Mouse (Mus musculus): ENCODE results near the gene Tedc1. TPM values are rescaled to one million over a fixed set of nuclear protein-coding genes. Genes with fewer than 3 reads are reported as not detected.

Gene Tedc1
- polyA plus RNA-seq, 1 experiment from 2014 or later = 35.5 TPM

- Histone ChIP-seq H3K36me3 (peaks cover 100% of the 10 kb centered on the region), H3K27me3 (no peaks in the 10 kb centered on the region), H3K9me3 (no peaks in the 10 kb centered on the region), H3K4me3 (no peak overlapping the region), H3K4me1 (no peaks in the 10 kb centered on the region), H3K9ac (no peak overlapping the region), H3K27ac (no peak overlapping the region), H3K4me2 (replicated peaks) (no peak overlapping the region)
- 86% methylated on average over 9 of the region's 9 CpGs for WGBS
- no peak for ATAC-seq (ENCODE audit: low FRiP score, low read depth)
Measured at GRCm38 (mm10) chr12:113133260-113133659, 23.0 kb upstream of the Tedc1 start.

DNA sequence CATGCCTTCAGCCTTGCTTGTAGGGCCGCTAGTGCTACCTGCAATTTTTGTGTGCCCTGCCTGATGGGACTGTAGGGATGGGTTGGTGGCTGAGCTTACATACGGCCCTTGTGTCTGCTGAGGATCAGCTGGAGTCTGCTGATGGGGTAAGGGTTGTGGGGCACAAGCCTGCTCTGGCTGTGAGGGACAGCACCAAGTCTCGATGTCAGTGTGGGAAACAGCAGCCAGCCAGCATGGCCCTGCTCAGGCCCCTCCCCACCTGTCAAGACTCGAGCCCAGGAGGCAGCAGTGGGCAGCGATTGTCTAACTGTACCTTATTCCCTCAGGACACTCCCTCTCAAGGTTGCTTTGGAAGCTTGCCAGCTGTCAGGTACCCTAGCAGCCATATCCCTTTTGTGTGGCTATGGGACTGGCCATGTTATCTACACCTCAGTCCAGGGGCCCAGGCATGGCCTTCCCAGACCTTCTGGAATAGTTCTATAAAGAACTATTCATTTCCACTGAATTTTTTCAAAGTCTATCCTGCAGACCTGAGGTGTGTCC is 22.3 kb upstream of the Tedc1 start:
- H3K4me2 ChIP-seq (replicated peaks) = no peak overlapping the region
- 79% methylated on average over 5 of the region's 5 CpGs for WGBS
- no peaks in the 10 kb centered on the region for H3K9me3 ChIP-seq
- no peak overlapping the region for H3K9ac ChIP-seq
- H3K4me1 ChIP-seq = peaks cover 6% of the 10 kb centered on the region
- peaks cover 99% of the 10 kb centered on the region for H3K36me3 ChIP-seq
- no peaks in the 10 kb centered on the region for H3K27me3 ChIP-seq
- H3K27ac ChIP-seq = no peak overlapping the region
- ATAC-seq (ENCODE audit: low FRiP score, low read depth) = no peak
- H3K4me3 ChIP-seq = no peak overlapping the region

DNA sequence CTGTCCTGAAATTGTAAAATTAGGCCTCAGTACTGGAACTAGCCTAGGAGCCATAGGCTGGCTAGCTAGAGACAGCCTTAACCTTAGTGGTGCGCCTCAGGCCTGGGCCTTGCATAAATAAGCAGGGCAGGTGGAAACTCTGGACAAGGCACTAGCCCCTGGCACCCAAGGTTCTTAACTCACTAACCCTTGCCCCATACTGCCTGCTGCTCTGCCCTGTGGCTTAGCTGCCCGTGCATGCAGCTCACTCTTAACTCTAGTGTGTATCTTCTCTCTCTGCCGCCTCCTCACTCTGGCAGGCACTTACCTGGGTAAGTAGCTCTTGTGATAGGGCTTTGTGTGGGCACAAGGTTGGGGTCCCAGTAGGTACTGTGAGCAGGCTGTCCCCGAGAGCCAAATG is 21.7 kb upstream of the Tedc1 start:
- Histone ChIP-seq H3K27ac (no peak overlapping the region), H3K9me3 (no peaks in the 10 kb centered on the region), H3K4me1 (peaks cover 12% of the 10 kb centered on the region), H3K4me2 (replicated peaks) (no peak overlapping the region), H3K36me3 (peaks cover 93% of the 10 kb centered on the region), H3K4me3 (no peak overlapping the region), H3K27me3 (no peaks in the 10 kb centered on the region), H3K9ac (no peak overlapping the region)
- ATAC-seq (ENCODE audit: low FRiP score, low read depth) = no peak
- 93% methylated on average over 4 of the region's 4 CpGs for WGBS

DNA sequence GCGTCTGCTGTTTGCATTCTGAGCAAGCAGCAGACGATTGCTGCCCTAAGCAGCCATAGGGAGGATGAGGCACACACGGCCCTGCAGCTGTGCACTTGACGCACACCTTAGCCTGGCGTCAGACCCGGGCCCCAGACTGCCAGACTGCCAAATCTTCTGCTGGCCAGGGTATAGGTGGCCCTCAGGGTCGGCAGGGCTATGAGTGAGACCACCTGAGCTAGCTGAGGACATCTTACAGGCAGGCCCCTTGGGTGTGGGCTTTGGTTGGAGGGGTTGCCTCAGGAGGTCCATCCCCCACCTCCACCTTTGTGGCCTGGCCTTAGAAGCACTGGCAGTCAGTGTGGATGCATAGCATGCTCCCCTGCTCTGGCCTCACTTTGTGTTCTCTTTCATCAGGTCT is 20.8 kb upstream of the Tedc1 start:
- Histone ChIP-seq H3K36me3 (peaks cover 84% of the 10 kb centered on the region), H3K4me1 (peaks cover 17% of the 10 kb centered on the region), H3K4me2 (replicated peaks) (no peak overlapping the region), H3K4me3 (no peak overlapping the region), H3K27ac (no peak overlapping the region), H3K9me3 (no peaks in the 10 kb centered on the region), H3K27me3 (peaks cover 5% of the 10 kb centered on the region), H3K9ac (no peak overlapping the region)
- no peak for ATAC-seq (ENCODE audit: low FRiP score, low read depth)
- WGBS = 87% methylated on average over 7 of the region's 7 CpGs

- 83% methylated on average over 17 of the region's 17 CpGs for whole genome bisulfite sequencing
- H3K27me3 ChIP-seq = peaks cover 16% of the 10 kb centered on the region
Measured at GRCm38 (mm10) chr12:113136492-113137020, 19.7 kb upstream of the Tedc1 start.

GRCm38 (mm10) chr12:113137260-113138213 is 18.7 kb upstream of the Tedc1 start:
- Histone ChIP-seq H3K9me3 (no peaks in the 10 kb centered on the region), H3K27ac (no peak overlapping the region), H3K36me3 (peaks cover 63% of the 10 kb centered on the region), H3K4me3 (no peak overlapping the region), H3K27me3 (peaks cover 26% of the 10 kb centered on the region), H3K4me1 (peaks cover 26% of the 10 kb centered on the region), H3K4me2 (replicated peaks) (no peak overlapping the region), H3K9ac (no peak overlapping the region)
- 82% methylated on average over 18 of the region's 18 CpGs for WGBS
- ATAC-seq (ENCODE audit: low FRiP score, low read depth) = no peak

More at GRCm38 (mm10) chr12:113136492-113137020, 19.7 kb upstream of the Tedc1 start:
- Histone ChIP-seq H3K9me3 (no peaks in the 10 kb centered on the region), H3K4me1 (peaks cover 21% of the 10 kb centered on the region), H3K9ac (no peak overlapping the region), H3K4me3 (no peak overlapping the region), H3K4me2 (replicated peaks) (no peak overlapping the region), H3K36me3 (peaks cover 73% of the 10 kb centered on the region), H3K27ac (no peak overlapping the region)
- no peak for ATAC-seq (ENCODE audit: low FRiP score, low read depth)

GRCm38 (mm10) chr12:113138291-113138690 is 17.9 kb upstream of the Tedc1 start:
- H3K4me1 ChIP-seq = peaks cover 34% of the 10 kb centered on the region
- no peak for ATAC-seq (ENCODE audit: low FRiP score, low read depth)
- peaks cover 55% of the 10 kb centered on the region for H3K36me3 ChIP-seq
- H3K4me2 ChIP-seq (replicated peaks) = no peak overlapping the region
- 68% methylated on average over 6 of the region's 6 CpGs for WGBS
- no peak overlapping the region for H3K4me3 ChIP-seq
- H3K27me3 ChIP-seq = peaks cover 34% of the 10 kb centered on the region
- no peak overlapping the region for H3K27ac ChIP-seq
- H3K9ac ChIP-seq = no peak overlapping the region
- no peaks in the 10 kb centered on the region for H3K9me3 ChIP-seq

DNA sequence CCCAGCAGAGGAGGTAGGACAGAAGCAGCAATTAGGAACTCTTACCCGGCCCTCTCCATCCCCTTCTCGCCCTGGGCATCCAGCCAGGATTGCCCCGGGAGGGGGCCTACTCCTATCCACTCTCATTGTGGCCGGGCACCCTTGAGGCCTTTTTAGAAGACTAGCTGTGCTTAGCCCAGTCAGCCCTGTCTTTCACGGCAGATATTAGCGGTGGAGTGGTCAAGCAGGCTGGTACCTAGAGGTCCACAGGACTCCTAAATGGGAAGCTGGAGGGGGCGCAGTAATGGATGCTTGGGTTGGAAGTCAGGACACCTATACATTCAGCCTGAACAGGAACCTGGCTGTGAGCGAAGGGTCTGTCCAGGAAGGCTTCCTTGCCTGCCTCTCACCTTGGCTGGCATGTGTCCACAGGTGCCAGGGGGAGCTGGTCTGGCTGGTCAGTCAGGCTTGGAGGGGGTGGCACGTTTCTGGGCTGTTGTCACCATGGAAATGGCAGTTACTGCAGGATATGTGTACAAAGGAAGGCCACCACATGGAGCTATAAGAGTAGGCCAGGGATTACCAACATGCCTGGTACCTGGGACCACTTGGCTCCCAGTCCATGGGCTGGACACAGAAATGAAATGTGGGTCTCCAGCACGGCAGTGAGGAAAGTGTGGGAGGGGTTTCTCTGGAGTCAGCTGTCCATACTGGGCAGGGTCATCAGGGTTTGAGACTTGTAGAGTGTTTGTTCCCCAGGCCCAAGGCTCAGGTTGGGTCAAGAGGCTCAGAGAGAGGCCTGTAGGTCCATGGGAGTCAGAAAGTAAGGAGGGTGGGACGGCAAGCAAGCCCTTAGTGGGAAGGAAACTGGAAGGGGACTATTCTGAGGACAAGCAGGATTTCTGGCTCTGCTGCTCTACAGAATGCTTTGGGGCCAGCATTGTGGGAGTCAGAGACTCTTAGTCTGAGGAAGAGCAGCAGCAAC is 17.0 kb upstream of the Tedc1 start:
- ATAC-seq (ENCODE audit: low FRiP score, low read depth) = no peak
- peak overlapping the region; percentile 51; the same call in 1 of the 2 replicates for H3K9ac ChIP-seq
- 46% methylated on average over 11 of the region's 11 CpGs for WGBS

DNA sequence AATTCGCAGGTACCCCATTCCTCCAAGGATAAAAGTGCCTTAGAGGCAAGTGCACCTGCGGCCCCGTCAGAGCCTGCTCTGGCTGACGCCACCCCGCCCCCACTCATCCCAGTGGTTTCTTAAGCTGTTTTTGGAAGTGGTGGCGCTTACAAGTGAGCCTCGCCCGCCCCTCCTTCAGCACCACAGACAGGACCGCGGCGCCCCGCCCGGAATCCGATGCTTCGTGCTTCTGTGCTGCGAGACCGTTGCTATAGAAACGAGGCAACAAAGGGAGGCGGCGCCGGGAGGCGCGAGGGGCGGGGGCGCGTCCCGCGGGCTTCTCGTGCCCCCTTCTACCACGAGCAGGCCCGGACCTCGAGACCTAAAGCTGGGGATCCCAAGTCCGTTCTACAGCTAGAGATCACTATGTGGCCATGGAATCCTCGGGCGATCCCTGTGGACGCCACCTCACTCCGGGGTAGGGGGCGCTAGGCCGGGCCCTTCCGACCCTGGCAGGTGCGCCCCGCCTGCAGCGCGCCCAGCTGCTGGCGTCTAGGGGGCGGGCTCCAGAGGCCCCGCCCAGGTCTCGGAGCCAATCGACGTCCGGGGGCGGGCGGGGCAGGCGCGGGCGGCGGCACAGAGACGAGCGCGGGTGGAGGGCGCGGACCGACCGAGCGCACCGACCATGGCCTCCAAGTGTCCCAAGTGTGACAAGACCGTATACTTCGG is 16.2 kb upstream of the Tedc1 start, which contains the start of gene Crip2:
Crip2 (plus strand) TSS at position 329 of the 708 bp plus-strand sequence.
- no peaks in the 10 kb centered on the region for H3K9me3 ChIP-seq
- under 1% methylated on average over 68 of the region's 68 CpGs for WGBS
- peaks cover 34% of the 10 kb centered on the region for H3K4me1 ChIP-seq
- peak; percentile 83 for ATAC-seq (ENCODE audit: low FRiP score, low read depth)
- H3K4me3 ChIP-seq = peak within 1 kb of the TSS; percentile 54
- H3K4me2 ChIP-seq (replicated peaks) = peak within 1 kb of the TSS; percentile 84
- peak within 1 kb of the TSS; percentile 51 for H3K9ac ChIP-seq
- H3K36me3 ChIP-seq = peaks cover 38% of the 10 kb centered on the region
- 0 out of 2 replicates have a peak within 1 kb of the TSS, but pooled peaks have one; percentile 58 for H3K27ac ChIP-seq
- peaks cover 51% of the 10 kb centered on the region for H3K27me3 ChIP-seq

More for the DNA sequence above, 17.0 kb upstream of the Tedc1 start:
- Histone ChIP-seq H3K4me1 (peaks cover 34% of the 10 kb centered on the region), H3K4me3 (peak overlapping the region; percentile 54), H3K9me3 (no peaks in the 10 kb centered on the region), H3K36me3 (peaks cover 46% of the 10 kb centered on the region), H3K4me2 (replicated peaks) (peak overlapping the region; percentile 84), H3K27ac (0 out of 2 replicates have a peak overlapping the region, but pooled peaks have one; percentile 58), H3K27me3 (peaks cover 43% of the 10 kb centered on the region)

- WGBS = 3% methylated on average over 48 of the region's 49 CpGs
- H3K4me3 ChIP-seq = peak overlapping the region; percentile 54
- H3K9me3 ChIP-seq = no peaks in the 10 kb centered on the region
- H3K27me3 ChIP-seq = peaks cover 57% of the 10 kb centered on the region
- H3K4me1 ChIP-seq = peaks cover 34% of the 10 kb centered on the region
- ATAC-seq (ENCODE audit: low FRiP score, low read depth) = peak; percentile 9; the same call in 1 of the 2 replicates
- no peak overlapping the region for H3K27ac ChIP-seq
- H3K4me2 ChIP-seq (replicated peaks) = peak overlapping the region; percentile 84
- peak overlapping the region; percentile 51 for H3K9ac ChIP-seq
- peaks cover 30% of the 10 kb centered on the region for H3K36me3 ChIP-seq
Measured at GRCm38 (mm10) chr12:113140616-113141411, 15.4 kb upstream of the Tedc1 start.
